Comparison of ENCODE assay signal across 7 mouse cellular contexts in the genomic region with DNA sequence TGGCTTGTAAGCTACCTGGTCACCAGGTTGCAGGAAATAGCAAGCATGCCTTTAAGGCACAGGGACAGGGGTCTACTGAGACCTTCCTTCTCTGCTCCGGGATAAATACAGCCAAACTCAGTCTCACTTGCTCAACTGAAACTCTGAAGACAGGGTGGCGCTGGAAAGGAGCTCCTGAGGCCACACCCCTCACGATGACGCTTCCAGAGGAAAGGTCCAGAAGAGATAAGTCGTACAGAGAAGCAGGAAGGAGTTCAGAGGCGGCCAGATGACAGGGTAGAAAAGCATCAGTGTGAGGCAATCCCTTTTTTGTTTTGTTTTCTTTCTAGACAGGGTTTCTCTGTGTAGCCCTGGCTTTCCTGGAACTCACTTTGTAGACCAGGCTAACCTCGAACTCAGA. TPM values are rescaled to one million over a fixed set of nuclear protein-coding genes. Genes with fewer than 3 reads are reported as not detected.
A peak's percentile ranks its signal among the peaks of the same experiment; 100 is the strongest.
DNase-seq lines count a peak whose midpoint lies in the region; ATAC-seq and TF ChIP-seq lines count a peak whose summit lies in the region.

No protein-coding gene starts in this region.

- peak; percentile 85 for ATAC-seq in lung, postnatal 0 days
- ATAC-seq in forebrain, embryonic 15.5 days (replicated peaks), result no peak

- TF ChIP-seq POLR2A in MEL (IDR thresholded peaks at IDR 0.05; ENCODE audit: control insufficient read depth in 1 of 2, insufficient read depth in 1 of 2, low read depth in 1 of 2, low read length in 2 of 2, poor library complexity in 1 of 2), result no peak; a peak in 2 of 4 replicates

- H3K4me3 ChIP-seq in MEL (ENCODE audit: control insufficient read depth in 1 of 2, insufficient read depth in 1 of 2, low read depth in 2 of 2, low read length in 2 of 2), result peak overlapping the region in 1 of 2 experiments; percentile 40; a peak in 1 of 4 replicates
- no peak overlapping the region for H3K4me3 ChIP-seq in lung, postnatal 0 days (ENCODE audit: low read depth, low read length)
- no peak overlapping the region for H3K4me3 ChIP-seq in forebrain, embryonic 15.5 days

- TF ChIP-seq CTCF in MEL (IDR thresholded peaks at IDR 0.05 in 2 of 3, conservative IDR thresholded peaks at IDR 0.05 in 1 of 3; ENCODE audit: control insufficient read depth in 1 of 3, insufficient read depth in 1 of 3, low read depth in 2 of 3, low read length in 3 of 3, poor library complexity in 1 of 3, severe bottlenecking in 1 of 3), result no peak
- TF ChIP-seq CTCF in lung, postnatal 0 days (IDR thresholded peaks at IDR 0.05), result no peak

- WGBS in lung, postnatal 0 days, result 34% methylated on average over 7 of the region's 7 CpGs
- 60% methylated on average over 7 of the region's 7 CpGs for WGBS in forebrain, embryonic 15.5 days

- H3K27me3 ChIP-seq in MEL (ENCODE audit: control insufficient read depth in 1 of 2, insufficient read depth in 2 of 2, low read length in 2 of 2), result no peaks in the 10 kb centered on the region
- H3K27me3 ChIP-seq in lung, postnatal 0 days (replicated peaks; ENCODE audit: insufficient read depth, low read length), result no peaks in the 10 kb centered on the region
- peaks cover 12% of the 10 kb centered on the region for H3K27me3 ChIP-seq in forebrain, embryonic 15.5 days

- H3K36me3 ChIP-seq in MEL (ENCODE audit: control insufficient read depth in 1 of 2, insufficient read depth in 2 of 2, low read length in 2 of 2), result peaks cover 18 to 69% of the 10 kb centered on the region in 2 experiments; a peak in 3 of 4 replicates
- no peaks in the 10 kb centered on the region for H3K36me3 ChIP-seq in lung, postnatal 0 days (ENCODE audit: insufficient read depth, low read length)
- H3K36me3 ChIP-seq in forebrain, embryonic 15.5 days, result no peaks in the 10 kb centered on the region

- intact Hi-C loops in heart, postnatal 25 days (cut with DNase I), result no loop called here

- no peaks in the 10 kb centered on the region for H3K9me3 ChIP-seq in MEL (replicated peaks; ENCODE audit: insufficient read depth, low read length)
- H3K9me3 ChIP-seq in lung, postnatal 0 days (ENCODE audit: low read length), result no peaks in the 10 kb centered on the region
- H3K9me3 ChIP-seq in forebrain, embryonic 15.5 days, result no peaks in the 10 kb centered on the region

- DNase-seq in MEL (ENCODE audit: low read depth, low spot score), result peak; percentile 88
- peak; percentile 62 for DNase-seq in adrenal gland, postnatal 25 days
- peak; percentile 63 for DNase-seq in heart, postnatal 25 days (ENCODE audit: low spot score)
- peak; percentile 75 for DNase-seq in lung, postnatal 0 days (ENCODE audit: low spot score)
- DNase-seq in thymus, postnatal 14 days, result peak; percentile 55
- no peak for DNase-seq in layer of hippocampus, adult 8-10 months (ENCODE audit: low spot score in 2 of 2)

- H3K79me2 ChIP-seq in MEL (ENCODE audit: control insufficient read depth, insufficient read depth, low read length, poor library complexity), result peaks cover 76% of the 10 kb centered on the region

- H3K4me1 ChIP-seq in MEL (ENCODE audit: control insufficient read depth in 1 of 2, insufficient read depth in 2 of 2, low read length in 2 of 2), result peaks cover 37 to 66% of the 10 kb centered on the region in 2 experiments
- H3K4me1 ChIP-seq in lung, postnatal 0 days (ENCODE audit: insufficient read depth, low read depth, low read length), result no peaks in the 10 kb centered on the region
- H3K4me1 ChIP-seq in forebrain, embryonic 15.5 days, result no peaks in the 10 kb centered on the region

- H3K9ac ChIP-seq in MEL (ENCODE audit: control insufficient read depth, low read depth, low read length, poor library complexity, severe bottlenecking), result peak overlapping the region; percentile 49
- H3K9ac ChIP-seq in lung, postnatal 0 days (replicated peaks; ENCODE audit: low read depth), result no peak overlapping the region
- no peak overlapping the region for H3K9ac ChIP-seq in forebrain, embryonic 15.5 days (replicated peaks)

- no peak for TF ChIP-seq RAD21 in MEL (IDR thresholded peaks at IDR 0.05; ENCODE audit: low read depth, low read length)

- peak overlapping the region; percentile 59 for H3K27ac ChIP-seq in MEL (ENCODE audit: control insufficient read depth, low read depth, low read length)
- H3K27ac ChIP-seq in lung, postnatal 0 days (ENCODE audit: low read length), result no peak overlapping the region
- H3K27ac ChIP-seq in forebrain, embryonic 15.5 days (replicated peaks), result no peak overlapping the region

- no peak for TF ChIP-seq EP300 in MEL (IDR thresholded peaks at IDR 0.05; ENCODE audit: low read depth in 1 of 2, low read length in 2 of 2)
- TF ChIP-seq EP300 in lung, postnatal 0 days (IDR thresholded peaks at IDR 0.05), result no peak

- no peak overlapping the region for H3K4me2 ChIP-seq in lung, postnatal 0 days (replicated peaks; ENCODE audit: low read depth, low read length)
- no peak overlapping the region for H3K4me2 ChIP-seq in forebrain, embryonic 15.5 days (replicated peaks)

TF ChIP-seq in MEL, 35 proteins besides CTCF, POLR2A, EP300 and RAD21 (continues in another document):
- peak; percentile 48; the same call in 1 of the 2 replicates for TF ChIP-seq ELF1 (IDR thresholded peaks at IDR 0.05; ENCODE audit: low read depth, low read length)
- TF ChIP-seq POLR2AphosphoS5 (IDR thresholded peaks at IDR 0.05; ENCODE audit: borderline replicate concordance, low read depth, low read length), result no peak
- TF ChIP-seq GATA1 (IDR thresholded peaks at IDR 0.05; ENCODE audit: low read depth, low read length), result peak; percentile 61
- peak; percentile 47; the same call in 1 of the 2 replicates for TF ChIP-seq MXI1 (IDR thresholded peaks at IDR 0.05; ENCODE audit: low read depth, low read length)
- 0 out of 2 replicates have a peak, but pooled peaks have one; percentile 11 for TF ChIP-seq TAL1 (IDR thresholded peaks at IDR 0.05; ENCODE audit: low read length)
- TF ChIP-seq GABPA (IDR thresholded peaks at IDR 0.05; ENCODE audit: low read depth, low read length), result no peak
- no peak for TF ChIP-seq USF1 (IDR thresholded peaks at IDR 0.05; ENCODE audit: low read depth, low read length)
- no peak for TF ChIP-seq ZNF384 (IDR thresholded peaks at IDR 0.05; ENCODE audit: low read depth, low read length)
- peak; percentile 65 for TF ChIP-seq ETS1 (IDR thresholded peaks at IDR 0.05; ENCODE audit: low read depth, low read length)
- TF ChIP-seq MAFK (IDR thresholded peaks at IDR 0.05; ENCODE audit: borderline replicate concordance, low read depth, low read length), result no peak
- TF ChIP-seq BHLHE40 (IDR thresholded peaks at IDR 0.05; ENCODE audit: borderline replicate concordance, low read depth, low read length), result no peak
- TF ChIP-seq ZC3H11A (IDR thresholded peaks at IDR 0.05; ENCODE audit: low read depth, low read length), result no peak
- no peak for TF ChIP-seq KAT2A (conservative IDR thresholded peaks at IDR 0.05; ENCODE audit: low read depth, low read length)
- TF ChIP-seq UBTF (IDR thresholded peaks at IDR 0.05; ENCODE audit: borderline replicate concordance, insufficient read depth, low read depth, low read length), result no peak
- TF ChIP-seq MAX (IDR thresholded peaks at IDR 0.05; ENCODE audit: low read length), result no peak
- TF ChIP-seq ZKSCAN1 (IDR thresholded peaks at IDR 0.05; ENCODE audit: low read depth, low read length), result no peak
- 0 out of 2 replicates have a peak, but pooled peaks have one; percentile 22 for TF ChIP-seq HCFC1 (IDR thresholded peaks at IDR 0.05; ENCODE audit: low read depth, low read length)
- TF ChIP-seq MYC (IDR thresholded peaks at IDR 0.05; ENCODE audit: low read depth, low read length), result no peak
- TF ChIP-seq TBP (IDR thresholded peaks at IDR 0.05; ENCODE audit: low read depth, low read length), result peak; percentile 63; the same call in 1 of the 2 replicates
- no peak for TF ChIP-seq USF2 (IDR thresholded peaks at IDR 0.05; ENCODE audit: borderline replicate concordance in 1 of 2, insufficient read depth in 1 of 2, low read depth in 1 of 2, low read length in 2 of 2)
- no peak for TF ChIP-seq MYB (IDR thresholded peaks at IDR 0.05; ENCODE audit: low read depth, low read length)
- no peak for TF ChIP-seq MEF2A (IDR thresholded peaks at IDR 0.05; ENCODE audit: extremely low read depth, insufficient replicate concordance, low read depth, low read length, poor library complexity, severe bottlenecking)
- no peak for TF ChIP-seq SMC3 (IDR thresholded peaks at IDR 0.05; ENCODE audit: low read depth, low read length)
- no peak for TF ChIP-seq MAZ (IDR thresholded peaks at IDR 0.05; ENCODE audit: low read depth, low read length)

RNA-seq across cellular contexts. Expression of a gene that starts 8.6 kb away (rescaled TPM):
- 66.6 and 88.1 TPM in 2 replicates for total RNA-seq in MEL (2012; rRNA removed)
- 10 to 100 TPM; 68.3 to 71.0 TPM for polyA plus RNA-seq in MEL (2012; ENCODE audit: insufficient read depth in 1 of 2, insufficient read length in 2 of 2, low read depth in 1 of 2, low replicate concordance in 2 of 2, missing spikeins in 1 of 2)
- total RNA-seq in adrenal gland, postnatal 25 days (2021), result 64.6 and 70.3 TPM in 2 replicates
- total RNA-seq in heart, postnatal 25 days (2021), result 10 to 100 TPM; 12.6 to 15.3 TPM
- polyA plus RNA-seq in lung, postnatal 0 days (2015; fragmentation: Nextera tagmentation; extraction: Ambion mirVana), result 18.1 TPM in 2 replicates
- 10 to 100 TPM in 2 of 4 experiments, 1 to 10 TPM in 2; 5.0 to 12.5 (median 7.5) TPM for total RNA-seq in layer of hippocampus, adult 8-10 months (2022)
- polyA plus RNA-seq in forebrain, embryonic 15.5 days (2015; fragmentation: Nextera tagmentation; extraction: Ambion mirVana), result 0.61 and 0.89 TPM in 2 replicates

RNA-seq across cellular contexts. Expression of a gene that starts 35.5 kb away (rescaled TPM):
- total RNA-seq in MEL (2012; rRNA removed), result 1.3 and 1.4 TPM in 2 replicates
- 1 to 10 TPM in 1 of 2 experiments, not detected in 1; 2.1 TPM for polyA plus RNA-seq in MEL (2012; ENCODE audit: insufficient read depth in 1 of 2, insufficient read length in 2 of 2, low read depth in 1 of 2, low replicate concordance in 2 of 2, missing spikeins in 1 of 2)
- total RNA-seq in adrenal gland, postnatal 25 days (2021), result 2.5 and 2.7 TPM in 2 replicates
- total RNA-seq in heart, postnatal 25 days (2021), result 1 to 10 TPM; 2.2 to 2.5 TPM
- polyA plus RNA-seq in lung, postnatal 0 days (2015; fragmentation: Nextera tagmentation; extraction: Ambion mirVana), result 2.3 and 2.9 TPM in 2 replicates
- total RNA-seq in layer of hippocampus, adult 8-10 months (2022), result 10 to 100 TPM; 11.5 to 14.4 (median 13.5) TPM
- 7.7 and 8.9 TPM in 2 replicates for polyA plus RNA-seq in forebrain, embryonic 15.5 days (2015; fragmentation: Nextera tagmentation; extraction: Ambion mirVana)

RNA-seq across cellular contexts. Expression of a gene that starts 46.7 kb away (rescaled TPM):
- 1.8 and 2.0 TPM in 2 replicates for total RNA-seq in MEL (2012; rRNA removed)
- 1 to 10 TPM in 1 of 2 experiments, not detected in 1; 5.8 TPM for polyA plus RNA-seq in MEL (2012; ENCODE audit: insufficient read depth in 1 of 2, insufficient read length in 2 of 2, low read depth in 1 of 2, low replicate concordance in 2 of 2, missing spikeins in 1 of 2)
- 4.9 TPM in 2 replicates for total RNA-seq in adrenal gland, postnatal 25 days (2021)
- total RNA-seq in heart, postnatal 25 days (2021), result 1 to 10 TPM; 1.6 to 2.4 TPM
- 2.1 and 2.6 TPM in 2 replicates for polyA plus RNA-seq in lung, postnatal 0 days (2015; fragmentation: Nextera tagmentation; extraction: Ambion mirVana)
- total RNA-seq in layer of hippocampus, adult 8-10 months (2022), result 1 to 10 TPM; 3.8 to 5.4 (median 4.7) TPM
- polyA plus RNA-seq in forebrain, embryonic 15.5 days (2015; fragmentation: Nextera tagmentation; extraction: Ambion mirVana), result 6.6 and 6.8 TPM in 2 replicates

Comparison
In these comparisons a context has a peak if more than half of its experiments do, and no peak if none do; other contexts are left out.
1. DNase-seq: peak in MEL (single experiment), adrenal gland, postnatal 25 days (single experiment), heart, postnatal 25 days (single experiment), lung, postnatal 0 days (single experiment) and thymus, postnatal 14 days (single experiment); none in layer of hippocampus, adult 8-10 months (0 of 2).